Mouse (Mus musculus) lung, postnatal 10 days (tissue): ENCODE results near the gene Tram2.

Experiments used
- DNase-seq: peaks from one replicate; pipeline ENCODE4 v3.0.0; 2021

The Tram2 gene

DNA sequence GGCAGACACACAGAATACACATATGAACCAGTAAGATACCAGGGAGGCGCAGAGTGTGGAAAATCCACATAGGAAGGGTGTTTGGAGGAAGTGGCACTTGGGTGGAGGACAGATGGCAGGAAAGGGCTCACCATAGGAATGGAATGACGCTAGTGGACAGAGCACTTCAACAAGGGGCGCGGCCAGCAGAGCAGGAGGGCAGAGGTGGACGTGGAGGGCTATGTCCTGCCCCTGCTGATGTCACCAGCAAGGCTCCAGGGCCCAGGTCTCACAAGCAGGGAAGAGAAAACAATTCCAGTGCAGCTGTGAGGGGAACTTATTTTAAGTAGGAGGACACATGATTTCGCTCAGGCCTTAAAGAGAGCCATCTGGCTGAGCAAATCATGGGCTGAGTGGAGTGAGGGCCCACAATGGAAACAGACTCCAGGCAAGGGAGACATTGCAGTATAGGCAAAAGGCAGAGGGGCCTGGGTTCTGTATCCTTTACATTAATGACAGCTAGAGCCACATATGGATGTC lies 68.7 kb downstream of the Tram2 start:
- DNase-seq, result peak; percentile 44

DNA sequence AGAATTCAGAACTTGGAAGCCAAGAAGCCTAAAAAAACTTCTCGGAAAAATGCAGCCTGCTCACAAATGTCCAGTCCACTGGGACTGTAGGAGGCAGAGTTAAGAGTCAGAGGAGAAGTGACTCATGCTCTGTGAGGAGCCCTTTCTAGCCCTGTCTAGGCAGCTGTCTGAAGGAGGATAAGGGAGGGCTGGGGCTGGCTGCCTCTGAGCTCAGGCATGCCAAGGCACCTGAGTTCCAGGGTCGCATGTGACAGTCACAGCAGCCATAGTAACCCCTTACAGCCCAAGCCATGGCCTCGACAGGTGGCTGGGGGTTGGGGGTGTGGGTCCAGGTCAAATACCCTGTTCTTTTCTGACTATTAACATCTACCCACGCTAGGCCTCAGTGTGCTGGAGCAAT lies 70.1 kb downstream of the Tram2 start:
- DNase-seq, result peak; percentile 73

DNA sequence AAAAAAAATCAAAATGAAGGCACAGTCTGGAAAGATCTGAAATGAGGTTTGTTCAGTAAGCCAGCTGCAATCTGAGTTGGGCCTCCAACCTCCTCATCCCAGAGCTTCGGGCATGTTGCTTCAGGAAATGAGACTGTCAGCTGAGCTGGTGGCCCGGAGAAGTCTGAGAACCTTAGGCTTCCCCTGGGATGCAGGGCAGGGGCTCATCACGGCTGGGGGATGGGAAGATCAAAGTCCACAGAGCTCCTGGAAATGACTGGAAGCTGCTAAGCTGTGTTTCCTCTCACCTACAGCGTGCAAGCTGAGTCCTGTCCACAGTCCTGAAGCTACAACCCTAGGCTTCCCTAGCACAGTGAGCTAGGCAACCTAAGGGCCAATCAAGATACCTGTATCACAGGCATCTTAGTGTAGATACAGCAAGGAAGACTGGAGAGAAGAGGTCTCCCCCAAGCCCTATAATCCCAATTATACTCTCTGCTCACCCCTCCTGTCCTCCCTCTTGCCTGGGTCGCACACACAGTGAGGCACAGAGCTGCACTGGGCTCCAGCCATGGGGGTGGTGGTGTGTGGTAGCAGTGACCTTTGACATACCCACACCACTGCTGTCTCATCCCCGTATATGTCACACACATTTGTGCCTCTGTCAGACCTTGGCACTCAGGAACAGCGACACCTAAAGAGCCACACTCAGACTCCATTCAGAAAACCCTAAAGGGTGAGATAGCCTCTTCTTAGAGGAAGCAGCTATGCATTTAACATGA lies 70.9 kb downstream of the Tram2 start:
- DNase-seq, result no peak

DNA sequence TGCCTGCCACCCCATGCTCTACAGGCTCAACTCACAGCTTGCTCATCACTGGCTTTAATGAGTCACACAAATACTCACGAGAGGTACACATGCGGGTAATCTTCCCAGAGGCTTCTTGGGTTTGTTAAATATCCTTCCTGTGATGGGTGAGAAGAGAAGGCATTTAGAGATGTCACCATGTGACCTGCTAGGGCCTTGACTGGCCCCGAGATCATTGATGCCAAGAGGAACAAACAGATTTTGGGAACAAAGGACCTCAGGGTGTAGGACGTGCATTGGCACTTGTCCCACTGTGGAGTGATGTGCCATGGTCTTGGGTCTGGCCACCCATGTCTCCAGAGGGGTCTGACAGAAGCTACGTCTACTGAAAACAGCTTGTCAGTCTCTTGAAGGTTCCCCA lies 72.3 kb downstream of the Tram2 start:
- DNase-seq, result no peak

DNA sequence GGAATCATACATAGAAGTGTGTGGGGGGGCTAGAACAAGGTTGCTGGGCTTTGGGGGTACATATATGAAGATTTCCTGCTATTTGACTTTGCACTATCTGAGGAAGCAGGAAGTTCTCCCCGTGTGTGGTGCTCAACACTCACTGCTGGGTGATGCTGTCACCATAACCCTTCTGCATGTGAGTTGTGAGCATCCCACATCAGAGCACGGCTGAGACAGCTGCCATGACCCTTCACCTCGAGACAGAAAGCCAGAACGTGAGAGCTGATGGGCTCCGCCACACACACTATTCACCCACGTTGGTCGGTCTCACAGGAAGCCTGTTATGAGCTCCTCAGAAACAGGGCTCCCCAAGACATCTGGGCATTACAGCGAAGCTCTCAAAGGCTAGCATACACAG lies 74.4 kb downstream of the Tram2 start:
- DNase-seq, result no peak

DNA sequence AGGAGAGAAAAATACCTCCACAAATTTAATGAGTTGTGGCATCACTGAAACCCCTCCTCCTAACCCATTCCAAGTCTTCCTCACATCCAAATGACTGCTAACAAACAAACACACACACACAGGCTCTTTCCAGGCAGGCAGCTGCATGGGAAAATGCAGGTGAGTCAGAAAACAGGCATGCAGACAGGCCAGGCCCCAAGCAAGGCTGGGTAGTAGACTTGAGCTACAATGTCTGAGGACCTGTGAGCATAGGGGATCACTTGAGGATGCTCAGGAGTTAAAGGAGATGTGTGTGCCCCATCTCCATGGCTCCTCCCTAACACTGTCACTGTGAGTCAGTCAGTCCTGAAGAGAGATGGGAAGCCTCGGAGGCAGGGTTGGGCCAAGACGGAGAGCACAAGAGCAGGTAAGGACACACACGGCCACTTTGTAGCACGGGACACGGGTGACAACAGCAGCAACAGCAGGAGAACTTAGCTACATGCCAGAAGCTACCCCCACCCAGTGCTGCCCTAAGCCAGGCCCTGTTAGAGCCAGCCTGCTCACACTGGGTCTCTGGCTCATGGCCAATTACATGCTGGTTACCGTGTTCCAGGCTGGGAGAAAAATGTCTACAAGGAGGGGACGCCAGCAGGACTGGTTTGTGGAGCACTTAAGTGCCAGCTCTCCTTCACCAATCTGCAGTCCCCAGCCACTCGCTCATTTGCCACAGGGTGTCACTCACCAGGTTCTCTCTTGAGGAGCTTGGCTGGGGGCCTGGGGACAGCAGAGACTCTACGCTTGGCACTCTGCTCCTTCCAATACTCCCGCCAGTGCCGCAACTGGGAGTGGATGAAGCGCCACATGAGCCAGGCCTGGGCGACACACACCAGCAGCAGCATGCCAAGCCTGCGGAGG lies 76.5 kb downstream of the Tram2 start:
- DNase-seq, result peak; percentile 35

DNA sequence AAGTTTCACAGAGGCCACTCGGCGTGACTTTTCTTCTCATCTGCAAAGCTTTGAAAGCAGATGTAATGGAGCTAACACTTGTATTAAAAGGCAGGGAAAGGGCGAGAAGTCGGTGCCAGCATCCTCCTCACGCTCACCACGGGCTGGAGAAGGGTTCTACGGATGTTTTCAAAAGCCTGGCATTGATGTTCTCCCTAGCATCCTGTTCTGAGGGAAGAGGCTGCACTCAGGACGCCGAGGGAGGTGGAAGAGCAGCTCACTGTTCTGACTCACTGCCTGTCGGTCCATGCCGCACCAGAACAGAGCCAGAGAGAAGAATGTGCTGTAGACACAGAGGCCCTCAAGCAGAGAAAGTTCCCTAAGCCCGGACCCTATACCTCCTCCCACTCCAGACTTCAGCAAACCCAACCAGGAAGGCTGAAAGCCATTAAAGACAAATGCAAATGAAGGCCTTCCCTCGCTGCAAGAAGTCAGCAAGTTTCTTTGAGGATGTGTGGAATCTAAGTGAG lies 81.1 kb downstream of the Tram2 start:
- peak; percentile 44 for DNase-seq

DNA sequence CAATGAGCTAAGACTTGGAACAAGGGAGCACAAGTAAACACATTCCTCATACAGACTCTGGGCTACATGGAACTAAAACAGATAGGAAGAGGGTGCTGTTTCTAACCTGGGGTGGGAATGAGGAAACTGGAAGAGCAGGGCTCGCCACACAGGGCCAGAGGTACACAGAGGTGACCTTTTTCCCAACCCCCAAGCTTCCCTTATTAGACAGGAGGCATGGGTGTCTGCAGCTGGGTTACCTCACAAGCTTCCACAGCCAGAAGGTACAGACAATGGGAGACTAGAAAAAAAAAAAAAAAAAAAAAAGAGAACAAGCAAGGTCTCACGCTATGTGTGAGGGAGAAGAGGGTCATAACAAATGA lies 81.7 kb downstream of the Tram2 start:
- DNase-seq, result no peak

DNA sequence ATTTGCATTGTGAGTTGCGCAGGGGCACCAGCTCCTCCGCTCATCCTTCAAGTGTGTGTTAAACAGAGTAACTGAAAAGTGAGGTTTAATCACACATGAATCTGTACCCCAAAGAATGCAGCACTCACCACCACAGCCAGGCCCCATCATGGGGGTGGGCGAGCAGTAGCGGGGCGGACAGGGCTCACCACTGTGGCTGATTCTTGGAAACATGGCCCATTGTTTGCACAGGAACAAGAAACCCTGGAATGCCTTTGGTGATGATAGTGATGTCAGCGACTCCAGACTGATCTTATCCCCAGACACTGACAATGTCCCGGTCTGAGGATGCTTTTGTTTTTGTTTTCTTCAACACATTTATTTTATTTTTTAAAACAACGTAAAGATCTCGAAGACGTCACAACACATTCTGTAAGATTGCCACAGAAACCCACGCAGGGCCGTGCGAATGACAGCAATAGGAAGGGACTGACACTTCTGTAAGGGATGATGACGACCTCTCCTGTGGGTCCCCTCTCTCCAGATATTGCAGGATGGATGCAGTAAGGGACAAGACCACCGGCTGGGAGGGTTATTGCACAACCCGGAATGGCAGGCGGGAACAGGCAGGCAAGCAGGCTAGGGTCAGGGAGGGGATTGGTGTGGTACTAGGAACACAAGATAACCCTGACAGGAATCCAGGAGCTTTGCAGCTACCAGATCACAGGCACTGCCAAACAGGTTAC lies 82.3 kb downstream of the Tram2 start:
- peak; percentile 30 for DNase-seq

DNA sequence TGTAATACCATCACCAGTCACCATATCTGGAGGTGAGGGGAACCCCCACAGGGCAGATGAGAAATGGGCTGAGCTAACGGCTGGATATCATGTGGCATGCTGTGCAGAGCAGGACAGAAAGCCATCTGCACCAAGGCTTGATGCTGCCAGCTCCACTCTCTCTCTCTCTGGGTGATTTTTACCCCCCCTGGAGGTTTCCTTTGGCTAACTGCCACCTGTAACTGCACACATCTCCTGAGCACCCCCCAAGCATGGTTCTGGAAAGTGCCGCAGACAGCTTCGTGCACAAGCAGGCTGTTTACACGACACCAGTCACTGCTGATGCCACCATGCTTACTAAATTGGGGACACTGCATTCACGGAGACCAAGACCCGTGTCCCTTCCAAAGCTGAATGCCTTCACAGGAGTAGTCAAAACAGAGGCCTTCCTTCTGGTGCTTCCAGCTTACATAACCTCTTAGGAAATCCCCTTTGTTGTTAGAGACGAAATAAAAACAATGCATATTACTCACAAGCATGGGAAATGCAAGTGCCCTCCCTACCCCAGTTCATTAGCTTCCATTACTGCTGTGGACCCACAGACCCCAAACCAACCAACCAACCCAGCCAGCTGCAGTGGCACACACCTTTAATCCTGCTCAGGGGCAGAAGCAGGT lies 83.6 kb downstream of the Tram2 start:
- DNase-seq, result peak; percentile 63

DNA sequence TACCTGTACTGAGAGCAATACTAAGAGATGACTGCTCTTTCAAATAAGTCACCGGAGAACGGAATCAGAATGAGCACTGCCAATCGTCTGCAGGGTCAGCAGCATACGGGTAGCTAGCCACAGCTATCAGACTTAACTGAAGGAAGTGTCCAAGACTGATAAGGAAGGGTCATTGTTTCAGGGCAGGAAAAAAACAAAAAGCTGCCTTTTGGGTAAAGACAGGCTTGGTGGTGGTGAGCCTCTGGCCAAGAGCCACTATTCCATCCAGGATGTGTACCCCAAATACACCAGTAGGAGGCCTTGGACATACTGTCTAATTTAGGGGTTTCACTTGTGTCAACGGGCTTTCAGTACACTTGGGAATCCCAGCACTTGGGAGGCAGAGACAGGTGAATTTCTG lies 84.7 kb downstream of the Tram2 start:
- no peak for DNase-seq

DNA sequence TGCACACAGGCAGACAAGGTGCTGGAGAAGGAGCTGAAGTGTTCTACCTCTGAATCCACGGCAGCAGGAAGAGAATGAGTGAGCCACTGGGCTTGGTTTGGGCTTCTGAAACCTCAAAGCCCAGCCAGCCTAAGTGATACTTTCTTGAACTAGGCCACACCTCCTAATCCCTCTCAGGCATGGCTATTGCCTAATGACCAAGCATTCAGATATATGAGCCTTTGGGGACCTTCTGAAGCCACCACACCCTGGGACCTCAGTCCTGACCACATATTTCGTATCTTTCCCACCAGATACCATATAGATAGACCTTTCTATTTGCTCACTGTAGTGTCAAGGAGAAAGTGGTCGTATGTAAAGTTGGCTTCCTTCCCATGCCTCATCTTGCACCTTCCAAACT lies 85.3 kb downstream of the Tram2 start:
- no peak for DNase-seq

DNA sequence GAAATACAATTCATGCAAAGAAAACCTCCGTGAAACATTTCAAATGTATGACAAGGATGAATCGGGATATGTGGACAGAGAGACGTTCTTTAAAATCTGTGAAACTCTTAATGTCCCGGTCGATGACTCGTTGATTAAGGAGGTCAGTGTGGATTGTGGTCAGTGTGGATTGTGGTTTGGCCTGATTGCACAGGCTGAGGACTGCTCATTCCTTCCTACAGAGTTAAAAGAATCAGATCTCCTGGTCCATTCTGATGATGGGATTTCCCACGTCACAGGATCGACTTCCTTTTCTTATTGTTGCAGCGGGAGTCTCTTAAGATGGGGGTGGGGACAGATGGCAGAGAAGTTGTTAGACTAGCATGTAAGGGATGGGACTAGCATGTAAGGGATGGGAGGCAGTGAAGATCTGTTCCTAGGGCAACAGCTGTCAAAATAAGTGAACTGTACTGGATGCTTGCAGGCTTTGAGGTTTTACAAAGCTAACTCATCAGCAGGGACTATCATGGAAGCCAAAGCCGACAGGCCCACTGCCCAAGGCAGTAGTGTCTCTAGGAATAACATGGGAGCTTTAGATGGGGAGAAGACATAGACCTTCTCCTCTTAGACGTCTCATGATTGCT lies 89.5 kb downstream of the Tram2 start:
- no peak for DNase-seq

DNA sequence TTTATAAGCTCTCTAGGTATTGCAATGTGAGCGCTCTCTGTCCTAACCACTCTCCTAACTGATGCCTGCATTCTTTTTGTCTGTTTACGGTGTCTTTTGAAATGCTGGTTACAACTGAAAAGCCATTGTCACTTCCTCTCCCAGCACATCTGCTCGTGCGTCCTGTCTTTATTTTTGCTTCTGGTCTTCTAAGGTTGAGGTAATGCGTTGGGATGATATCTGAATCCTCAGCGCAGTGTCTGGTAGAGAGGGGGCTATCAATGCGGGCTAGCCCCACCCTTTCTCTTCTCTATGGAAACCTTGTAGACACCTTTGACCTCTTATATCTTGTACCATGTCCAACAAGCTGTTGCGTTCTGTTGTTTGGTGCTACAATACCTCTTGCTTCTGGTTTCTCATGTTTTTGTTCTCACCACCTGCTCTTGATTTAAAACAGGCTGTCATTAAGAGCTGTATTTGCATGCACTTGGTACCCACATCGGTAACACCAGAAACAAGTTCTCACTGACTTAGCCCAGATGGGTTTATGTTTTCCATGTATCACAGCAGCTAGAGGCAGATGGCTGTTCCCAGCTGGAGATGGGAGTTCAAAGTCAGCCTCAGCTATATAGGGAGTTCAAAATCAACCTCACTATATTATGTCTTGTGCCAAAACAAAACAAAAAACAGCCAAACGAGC lies 92.5 kb downstream of the Tram2 start:
- no peak for DNase-seq

DNA sequence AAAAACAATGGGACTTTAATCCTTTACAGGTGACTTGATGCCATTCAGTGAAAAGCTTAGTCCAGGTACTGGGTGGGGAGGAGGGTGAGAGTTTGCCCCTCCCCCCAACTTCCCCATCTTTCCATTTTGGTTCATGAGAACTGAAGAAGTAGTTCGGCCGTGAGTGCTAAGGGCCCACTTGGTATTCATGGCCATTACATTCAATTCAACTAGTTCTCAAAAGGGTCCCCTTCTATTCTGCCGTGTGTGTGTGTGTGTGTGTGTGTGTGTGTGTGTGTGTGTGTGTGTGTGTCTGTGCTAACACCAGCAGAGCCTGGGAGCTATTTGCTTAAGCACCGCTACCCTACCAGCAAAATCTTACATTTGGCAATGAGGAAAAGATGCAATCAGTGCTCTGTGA lies 94.4 kb downstream of the Tram2 start:
- no peak for DNase-seq

DNA sequence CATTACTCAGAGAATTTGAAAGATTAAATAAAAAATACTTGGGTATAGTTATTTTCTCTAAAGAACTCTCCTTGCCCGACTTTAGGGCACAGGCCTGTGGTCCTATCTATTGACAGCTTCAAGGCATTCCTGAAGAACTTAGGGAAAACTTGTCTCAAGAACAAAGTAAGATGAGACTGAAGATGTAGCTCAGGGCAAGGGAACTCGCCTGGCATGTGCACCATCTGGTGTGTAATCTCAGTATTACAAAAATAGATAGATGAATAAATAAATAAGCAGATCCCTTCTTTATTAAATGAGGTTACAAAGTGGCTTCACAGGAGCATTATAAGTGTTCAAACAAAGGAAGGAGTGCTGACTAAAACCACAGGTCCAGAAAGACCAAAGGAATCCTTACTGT lies 94.9 kb downstream of the Tram2 start:
- no peak for DNase-seq

DNA sequence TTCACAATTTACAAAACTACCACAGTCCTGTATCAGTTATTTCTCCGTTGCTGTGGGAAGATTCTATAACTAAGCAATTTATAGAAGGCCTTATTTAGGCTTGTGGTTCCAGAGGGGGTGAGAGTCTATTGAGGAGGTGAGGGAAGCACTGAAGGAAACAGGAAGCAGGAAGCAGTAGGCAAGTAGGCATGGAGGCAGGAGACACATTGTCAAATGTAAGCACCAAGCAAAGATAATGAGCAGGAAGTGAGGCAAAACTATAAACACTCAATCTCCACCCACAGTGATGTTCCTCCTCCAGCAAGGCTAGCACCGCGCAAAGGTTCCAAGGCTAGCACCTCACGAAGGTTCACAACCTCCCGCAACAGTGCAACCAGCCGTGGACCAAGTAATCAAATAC lies 97.3 kb downstream of the Tram2 start:
- DNase-seq, result no peak

DNA sequence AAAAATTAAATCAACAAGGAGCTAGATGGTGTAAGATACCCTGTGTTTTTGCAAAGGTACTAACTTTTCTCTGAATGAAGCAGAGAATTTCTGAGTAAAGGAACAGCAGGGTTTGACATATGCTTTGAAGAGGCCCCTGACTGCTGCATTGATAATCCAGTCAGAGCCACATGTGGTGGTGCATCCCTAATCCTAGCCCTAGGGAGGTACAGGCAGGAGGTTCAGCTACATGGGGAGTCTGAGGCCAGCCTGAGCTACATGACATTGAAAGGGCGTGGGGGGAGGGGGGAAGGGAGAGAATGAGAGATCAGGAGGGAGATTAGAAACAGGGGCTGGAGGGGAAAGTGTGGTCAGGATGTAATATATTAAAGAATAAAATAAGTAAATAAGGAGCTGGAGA lies 98.5 kb downstream of the Tram2 start:
- DNase-seq, result no peak

DNA sequence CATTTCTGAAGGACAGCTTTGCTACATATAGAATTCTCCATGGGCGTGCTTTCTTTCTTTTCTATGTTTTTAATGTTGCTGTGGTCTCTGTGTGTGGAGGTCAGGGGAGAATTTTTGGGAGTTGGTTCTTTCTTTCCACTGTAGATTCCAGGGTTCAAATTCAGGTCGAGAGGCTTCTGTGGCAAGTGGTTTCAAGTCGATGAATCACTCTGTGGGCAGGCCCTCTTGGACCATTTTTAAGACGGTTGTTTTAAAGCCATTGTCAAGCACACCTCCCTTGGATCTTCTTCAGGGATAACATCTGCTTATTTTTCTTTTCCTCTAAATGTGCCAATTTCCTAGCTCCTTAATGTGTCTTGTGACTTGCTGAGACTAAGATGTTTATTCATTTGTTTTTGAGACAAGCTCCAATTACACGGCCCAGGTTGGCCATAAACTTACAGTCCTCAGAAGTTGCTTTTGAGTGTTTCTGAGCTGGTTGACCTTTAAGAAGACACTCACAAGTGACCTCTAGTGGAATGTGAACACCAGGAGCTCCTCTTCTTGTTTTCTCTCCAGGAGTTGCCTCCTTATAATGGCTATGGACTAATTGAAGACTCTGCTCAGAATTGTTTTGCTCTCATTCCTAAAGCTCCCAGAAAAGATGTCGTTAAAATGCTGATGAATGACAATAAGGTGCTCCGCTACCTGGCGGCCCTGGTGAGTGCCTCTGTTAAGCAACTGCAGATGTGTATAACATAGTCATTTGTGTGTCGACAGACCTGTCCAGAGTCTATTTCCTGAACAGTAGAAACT lies 104.5 kb downstream of the Tram2 start:
- DNase-seq, result no peak

DNA sequence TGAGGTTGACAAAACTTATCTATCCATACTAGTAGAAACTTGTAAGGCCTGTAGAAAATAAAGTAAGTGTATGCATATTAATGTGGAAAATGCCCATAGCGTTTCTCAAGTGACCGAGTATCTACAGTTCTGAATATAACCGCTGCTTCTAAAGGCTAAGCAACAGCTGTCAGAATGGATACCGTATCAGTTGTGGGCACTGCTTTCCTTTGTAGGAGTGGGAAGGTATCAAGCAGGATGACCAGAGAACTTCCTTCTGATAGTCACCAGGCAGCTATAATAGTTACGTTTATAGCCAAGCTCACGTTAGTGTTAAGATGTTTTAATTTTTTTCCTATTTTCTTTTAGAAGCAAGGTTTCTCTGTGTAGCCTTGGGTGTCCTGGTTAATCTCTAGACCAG lies 105.6 kb downstream of the Tram2 start:
- no peak for DNase-seq

DNA sequence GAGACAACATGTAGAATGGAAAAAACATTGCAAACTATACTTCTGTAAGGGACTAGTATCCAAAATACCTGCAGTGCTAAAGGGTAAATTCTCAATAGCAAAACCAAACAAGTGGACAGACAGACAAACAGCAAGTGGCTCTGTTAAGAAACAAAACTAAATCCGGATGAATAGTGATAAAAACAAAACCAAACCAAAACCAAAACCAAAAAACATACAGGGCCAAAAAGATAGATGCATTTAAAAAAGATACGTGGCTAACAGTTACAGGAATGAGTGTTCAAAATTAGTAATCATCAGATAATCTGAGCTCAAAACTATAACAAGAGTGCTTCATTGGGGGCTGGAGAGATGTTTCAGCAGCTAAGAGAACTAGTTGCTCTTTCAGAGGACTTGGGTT lies 109.4 kb downstream of the Tram2 start:
- no peak for DNase-seq
